Mouse (Mus musculus) megakaryocyte-erythroid progenitor cell, adult 5-6 weeks (primary cell): ENCODE measurements around the gene Tpbg. TPM values are rescaled to one million over a fixed set of nuclear protein-coding genes. Genes with fewer than 3 reads are reported as not detected.
"Not testable (repeated sequence)": the region's sequence is repeated elsewhere in the genome, so short reads cannot be mapped to it uniquely, and the experiment has no call there.

Source experiments
- ATAC-seq: replicated peaks from 2 replicates; pipeline ENCODE4 v1.8.0; 2016; ENCODE audit warnings: mild to moderate bottlenecking, inconsistent platforms; ENCODE audit not compliant: severe bottlenecking, poor library complexity, low FRiP score, low TSS enrichment
- total RNA-seq, 2 experiments: library from RNA; stranded (forward) in 1 of 2; stranded (reverse) in 1 of 2; fragments of 200-1000, 215-1000 nt in 1 of 2; fragments of >200 nt in 1 of 2; fragmentation: Nextera tagmentation in 1 of 2; gene quantifications; 2 replicates each; pipeline ENCODE4 v1.2.3; 2014 to 2017

Tpbg gene
- not detected in 2 replicates for total RNA-seq (2014; fragmentation: Nextera tagmentation)
- total RNA-seq (2017), result not detected in 2 replicates

DNA sequence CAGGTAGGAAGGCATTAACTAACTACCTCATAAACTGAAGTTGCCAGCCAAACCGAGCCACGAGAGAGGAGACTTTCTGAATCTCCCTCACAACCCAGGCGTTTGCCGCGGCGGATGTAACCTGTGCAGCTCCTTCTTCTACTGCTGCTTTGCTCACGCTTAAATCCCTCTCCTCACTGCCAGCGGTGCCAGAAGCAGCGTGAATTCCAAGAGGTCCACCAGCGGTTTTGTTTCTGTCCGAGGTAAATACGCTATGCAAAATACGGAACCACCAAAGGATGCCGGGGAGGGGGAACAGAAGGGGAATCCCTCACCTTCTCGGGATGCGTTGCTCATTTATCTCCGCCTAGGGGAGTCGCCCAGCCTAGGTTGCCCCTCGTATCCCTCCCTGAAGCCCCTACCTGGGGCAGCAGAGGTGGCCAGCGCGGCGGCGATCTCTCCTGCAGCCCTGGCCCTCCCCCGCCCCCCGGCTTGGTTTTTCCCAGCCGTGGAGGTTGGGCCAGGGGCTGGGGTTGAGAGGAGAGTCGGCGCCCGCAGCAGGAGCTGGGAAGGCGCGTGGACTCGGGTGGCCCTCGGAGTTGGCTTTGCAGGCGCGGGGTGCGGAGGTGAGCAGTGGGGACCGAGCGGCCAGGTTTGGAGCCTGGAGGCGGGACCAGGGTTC is at the start of gene Tpbg:
TSS of gene Tpbg (plus strand) at position 30 of the 661 bp plus-strand sequence.
- ATAC-seq, result peak; percentile 23; the same call in 1 of the 2 replicates

GRCm38 (mm10) chr9:85801986-85802385 is 40.2 kb upstream of the Tpbg start:
- not testable (repeated sequence) for ATAC-seq

- no peak for ATAC-seq
Measured at GRCm38 (mm10) chr9:85802563-85802962, 39.6 kb upstream of the Tpbg start.

DNA sequence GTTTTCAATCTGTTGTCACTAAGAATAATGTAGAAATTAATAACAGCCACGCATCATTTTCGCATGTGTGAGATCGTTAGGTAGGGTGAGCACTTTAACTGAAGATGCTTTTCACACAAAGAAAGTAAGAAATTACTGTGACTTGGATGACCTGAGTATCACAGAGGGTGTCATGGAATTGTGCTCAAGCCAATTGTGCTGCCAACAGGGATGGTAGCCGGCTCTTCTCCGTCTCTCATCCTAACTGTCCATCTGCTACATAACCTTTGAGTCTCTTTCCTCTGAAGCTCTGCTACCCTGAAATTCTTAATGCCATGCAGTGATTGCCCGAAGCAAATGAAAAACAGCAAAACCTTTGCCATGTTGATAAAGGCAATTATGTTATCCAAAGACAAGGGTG is 35.8 kb upstream of the Tpbg start:
- ATAC-seq, result no peak

DNA sequence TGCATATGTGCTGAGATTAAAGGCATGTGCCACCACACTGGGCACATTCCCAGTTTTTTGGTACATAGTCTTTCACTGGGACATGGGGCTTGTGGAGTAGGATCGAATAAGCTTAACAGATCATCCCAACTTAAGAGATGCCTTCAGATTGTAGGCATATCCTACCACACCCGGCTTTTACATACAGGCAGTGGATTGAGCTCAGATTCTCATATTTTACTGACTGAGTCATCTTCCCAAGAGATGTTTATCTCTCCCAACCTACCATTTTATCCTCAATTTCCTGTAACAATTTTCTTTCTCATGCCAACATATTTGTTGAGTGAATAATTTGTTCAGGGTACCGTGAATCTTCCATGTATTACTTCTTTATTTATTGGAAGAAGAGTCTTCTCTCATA is 32.9 kb upstream of the Tpbg start:
- ATAC-seq, result no peak

GRCm38 (mm10) chr9:85820829-85821228 is 21.4 kb upstream of the Tpbg start:
- no peak for ATAC-seq

GRCm38 (mm10) chr9:85835521-85836425 is 6.4 kb upstream of the Tpbg start:
- ATAC-seq, result no peak

GRCm38 (mm10) chr9:85839626-85840025 is 2.6 kb upstream of the Tpbg start:
- ATAC-seq, result no peak

- ATAC-seq, result no peak
Measured at GRCm38 (mm10) chr9:85841891-85842290, 289 bp upstream of the Tpbg start.

DNA sequence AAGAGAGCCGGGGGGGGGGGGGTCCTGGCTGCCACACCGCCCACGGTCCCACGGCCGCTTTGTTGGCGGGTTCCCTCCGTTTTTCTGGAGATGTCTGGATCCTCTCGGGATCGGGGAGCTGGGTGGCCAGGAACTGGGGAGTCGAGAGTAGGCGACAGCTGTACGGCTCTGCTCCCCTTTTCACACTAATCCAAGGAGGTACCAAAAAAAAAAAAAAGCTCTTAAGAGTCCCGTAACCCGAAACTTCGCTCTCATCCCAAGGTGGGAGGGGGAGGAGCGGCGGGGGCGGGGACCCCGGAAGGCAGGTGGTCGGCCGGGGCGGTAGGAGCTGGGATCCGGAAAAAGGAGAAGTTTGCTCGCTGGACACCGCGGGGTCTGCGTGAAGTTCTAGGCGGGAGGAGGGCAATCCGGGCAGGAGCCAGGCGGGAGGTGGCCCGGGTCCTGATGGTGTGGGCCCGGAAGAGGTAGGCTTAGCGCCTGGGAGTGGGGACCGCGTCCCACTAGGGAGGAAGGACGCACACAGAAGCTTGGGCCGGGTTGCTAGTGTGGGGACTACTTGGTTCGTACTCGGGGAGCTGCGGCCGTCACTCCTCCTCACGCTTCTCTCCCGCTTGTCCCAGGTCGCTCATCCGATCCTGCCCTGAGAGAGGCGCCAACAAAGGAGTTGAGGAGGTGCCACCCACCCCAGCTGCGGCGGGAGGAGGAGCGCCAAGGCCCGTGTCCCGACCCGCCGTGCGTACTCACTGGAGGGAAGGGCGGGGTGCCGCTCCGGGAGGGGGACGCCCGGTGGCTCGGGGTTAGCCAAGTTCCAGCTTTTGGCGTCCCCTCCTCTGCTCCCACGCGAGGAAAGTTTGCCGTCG is 1.1 kb downstream of the Tpbg start:
- peak; percentile 45 for ATAC-seq

- no peak for ATAC-seq
Measured at GRCm38 (mm10) chr9:85843891-85844646, 1.9 kb downstream of the Tpbg start.

GRCm38 (mm10) chr9:85844647-85844983 is 2.4 kb downstream of the Tpbg start:
- no peak for ATAC-seq

DNA sequence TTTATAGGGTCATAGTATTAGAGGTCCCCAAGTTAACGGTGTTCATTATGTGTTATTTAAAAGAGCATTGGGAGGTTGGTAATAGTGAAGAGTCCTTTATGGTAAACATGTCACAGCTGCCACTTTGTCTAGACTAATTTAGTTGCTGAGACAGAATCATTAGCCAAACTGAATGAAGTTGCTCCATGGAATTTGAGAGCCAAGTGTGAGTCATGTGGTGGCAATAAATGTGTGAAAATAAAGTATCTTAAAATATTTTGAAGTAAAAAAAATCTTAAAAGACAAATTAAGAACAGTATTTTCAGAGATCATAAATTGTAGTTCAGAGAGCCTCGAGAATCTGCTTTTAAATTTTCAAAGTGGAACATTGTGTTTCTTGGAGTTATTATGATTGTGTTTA is 4.0 kb downstream of the Tpbg start:
- ATAC-seq, result no peak

DNA sequence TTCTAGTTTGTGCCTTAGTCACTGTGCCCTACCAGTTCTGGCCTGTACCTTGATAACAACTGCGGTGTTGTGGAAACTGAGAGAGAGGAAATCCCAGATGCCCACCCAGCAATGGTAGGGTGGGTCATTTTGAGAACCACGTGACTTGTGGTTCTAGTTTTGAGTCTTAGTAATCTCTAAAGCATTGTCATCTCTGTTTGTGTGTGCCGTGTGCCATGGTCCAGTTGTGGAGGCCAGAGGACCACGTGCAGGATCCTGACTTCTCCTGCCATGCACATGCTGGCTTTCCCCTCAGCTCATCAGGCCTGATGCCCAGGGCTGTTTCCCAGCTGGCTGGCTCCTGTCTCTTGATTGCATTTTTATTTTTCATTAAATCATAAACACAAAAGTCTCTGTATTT is 12.6 kb downstream of the Tpbg start:
- ATAC-seq, result no peak

- no peak for ATAC-seq
Measured at GRCm38 (mm10) chr9:85856511-85856910, 14.3 kb downstream of the Tpbg start.

DNA sequence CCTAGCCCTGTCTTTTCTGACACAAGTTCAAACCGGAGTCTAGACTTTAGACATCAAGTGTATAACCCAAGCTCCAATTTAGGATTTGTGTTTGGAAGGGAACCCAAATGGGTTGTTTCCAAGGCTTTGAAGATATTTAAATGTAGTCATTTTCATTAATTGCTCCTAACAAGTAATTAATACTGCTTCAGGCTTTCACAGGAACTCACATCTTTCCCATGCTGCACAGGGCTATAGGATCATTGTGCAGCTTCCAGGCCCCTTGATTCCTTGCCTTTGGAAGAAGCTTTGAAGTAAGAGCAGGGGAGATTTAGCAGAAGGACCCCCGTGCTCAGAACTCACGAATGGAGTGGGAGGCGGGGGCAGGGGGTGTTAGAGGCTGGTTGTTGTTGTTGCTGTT is 18.9 kb downstream of the Tpbg start:
- ATAC-seq, result no peak

DNA sequence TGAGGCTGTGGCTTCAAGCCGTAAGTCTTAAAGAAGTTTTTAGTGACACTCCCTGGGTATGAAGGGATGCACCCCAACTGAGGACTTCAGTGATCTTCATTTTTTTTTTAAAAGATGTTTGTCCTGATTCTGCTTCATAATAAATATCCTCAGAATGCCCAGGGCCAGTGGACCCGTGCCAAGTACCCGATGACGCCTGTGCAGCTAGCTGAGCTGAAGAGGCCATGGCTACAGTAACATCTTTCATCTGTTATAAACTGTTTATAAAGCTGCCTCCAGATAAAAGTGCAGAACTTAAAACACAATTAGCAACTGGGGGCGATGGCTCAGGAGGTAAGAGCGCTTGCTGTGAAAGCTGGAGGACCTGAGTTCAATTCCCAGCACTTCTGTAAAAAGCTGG is 20.4 kb downstream of the Tpbg start:
- no peak for ATAC-seq

DNA sequence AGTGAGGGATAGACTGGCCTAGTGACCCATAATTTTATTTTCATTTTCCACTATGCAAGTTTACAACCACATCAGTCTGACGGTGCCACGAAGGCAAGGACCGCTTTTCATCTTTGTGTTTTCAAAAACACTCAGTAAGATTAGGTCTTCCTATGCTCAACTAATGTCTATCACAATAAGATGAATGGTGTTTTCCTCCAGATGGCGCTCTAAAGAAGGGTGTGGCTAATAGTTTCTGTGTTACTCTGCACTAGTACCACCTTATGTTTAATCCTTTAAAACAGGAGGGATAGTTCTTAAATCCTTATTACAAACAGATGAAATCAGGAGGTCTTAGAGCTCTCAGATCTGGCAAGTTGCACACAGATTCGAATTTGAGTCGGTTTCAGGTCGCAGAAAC is 30.7 kb downstream of the Tpbg start:
- ATAC-seq, result no peak

DNA sequence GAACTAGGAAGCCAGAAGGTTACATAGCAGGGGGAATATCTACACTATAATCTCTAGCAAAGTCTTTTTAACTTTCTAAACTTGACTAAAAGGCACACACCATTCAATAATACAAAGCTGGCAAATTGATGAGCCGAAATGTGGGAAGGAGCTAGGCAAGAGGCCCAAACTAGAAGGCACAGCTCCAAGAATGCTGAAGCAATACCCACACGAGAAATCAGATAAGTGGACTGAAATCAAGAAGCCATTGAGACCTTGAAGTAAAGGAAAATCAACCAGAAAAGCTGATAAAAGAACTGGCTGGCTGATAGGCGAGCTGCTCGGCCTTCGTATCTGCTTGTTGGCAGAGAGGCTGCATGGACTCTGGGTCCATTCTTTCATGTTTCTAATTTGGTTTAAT is 51.5 kb downstream of the Tpbg start:
- ATAC-seq, result no peak
